Mouse (Mus musculus): Measurements from ENCODE around the gene Olfr1259.
"Not testable (repeated sequence)": the region's sequence is repeated elsewhere in the genome, so short reads cannot be mapped to it uniquely, and the experiment has no call there.

The Olfr1259 gene

DNA sequence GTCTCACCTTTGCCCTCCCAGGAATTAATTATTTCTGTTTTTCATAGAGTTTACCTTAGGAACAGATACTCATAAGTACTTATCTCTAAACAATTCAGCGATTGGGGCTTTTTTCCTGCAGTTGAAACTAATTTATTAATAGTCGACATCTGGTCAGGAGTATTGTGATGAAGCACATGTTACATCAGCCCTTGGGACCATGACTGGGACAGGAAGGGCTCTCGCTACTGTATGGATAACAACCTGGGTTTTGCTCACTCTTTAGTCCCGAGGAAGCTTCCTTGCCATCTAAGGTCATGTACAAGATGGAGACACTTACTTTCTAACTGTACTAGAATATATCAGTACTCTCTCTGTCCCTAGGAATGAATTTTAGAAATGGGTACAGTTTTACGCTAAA is at the start of gene Olfr1259:
Gene Olfr1259 (minus strand): TSS at position 101 of the 400 bp plus-strand sequence.
- no peak for DNase-seq (ENCODE audit: low spot score in 2 of 2)

DNA sequence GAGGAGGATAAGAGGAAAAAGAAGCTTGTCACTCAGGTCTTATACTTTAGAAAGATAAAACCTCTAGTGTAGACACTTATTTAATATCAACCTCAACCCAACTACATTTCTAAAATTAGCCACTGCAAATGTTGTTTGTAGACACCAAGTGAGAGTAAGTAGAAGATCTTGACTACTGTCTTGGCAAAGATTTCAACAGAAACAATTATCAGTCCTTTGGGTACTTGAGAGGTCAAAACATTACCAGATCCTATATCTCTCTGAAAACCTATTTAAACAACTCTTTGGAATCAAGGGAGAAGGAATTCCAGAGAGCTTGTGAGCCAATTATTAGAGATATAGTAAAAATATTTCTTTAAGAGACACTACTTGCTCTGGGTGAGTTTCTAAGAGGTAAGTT is 42.5 kb upstream of the Olfr1259 start, which contains the start of gene Olfr1261:
Gene Olfr1261 (plus strand): TSS at position 301 of the 400 bp plus-strand sequence.
- no peak for DNase-seq (ENCODE audit: low spot score in 2 of 2)

DNA sequence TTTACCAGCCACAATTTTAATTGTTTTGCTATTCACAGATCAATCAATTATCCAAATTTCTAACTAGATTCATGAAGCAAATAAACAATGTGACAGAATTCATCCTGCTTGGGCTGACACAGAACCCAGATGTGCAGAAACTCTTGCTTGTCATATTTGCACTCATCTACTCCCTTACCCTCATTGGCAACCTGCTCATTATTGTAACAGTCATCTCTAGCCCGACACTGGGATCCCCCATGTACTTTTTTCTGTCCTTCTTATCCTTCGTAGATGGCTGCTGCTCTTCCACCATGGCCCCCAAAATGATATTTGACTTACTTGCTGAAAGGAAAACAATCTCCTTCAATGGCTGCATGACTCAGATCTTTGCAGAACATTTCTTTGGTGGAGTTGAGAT is 29.2 kb upstream of the Olfr1259 start:
- DNase-seq (ENCODE audit: low spot score in 2 of 2), result no peak

DNA sequence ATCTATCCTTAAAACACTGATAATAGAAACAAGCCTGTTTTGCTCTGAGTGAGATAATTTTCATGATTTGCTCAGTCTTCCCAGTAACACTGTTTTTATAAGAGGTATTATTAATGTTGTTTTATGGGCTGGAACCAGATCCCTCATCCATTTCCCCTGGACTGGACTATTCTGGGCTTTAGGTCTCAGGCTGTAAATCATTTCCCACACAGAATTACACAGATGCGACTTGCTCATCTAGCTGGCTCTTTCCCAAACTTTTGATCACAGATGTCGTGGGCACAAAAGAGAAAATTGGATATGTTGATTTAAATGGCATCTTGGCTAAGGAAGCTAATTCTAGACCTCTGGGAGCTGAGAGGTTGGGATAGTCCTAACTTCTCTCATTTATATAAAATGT is 25.7 kb upstream of the Olfr1259 start, which contains the start of gene Olfr1260:
Gene Olfr1260 (plus strand): TSS at position 157 of the 400 bp plus-strand sequence.
- DNase-seq (ENCODE audit: low spot score in 2 of 2), result no peak

- DNase-seq (ENCODE audit: low spot score in 2 of 2), result no peak
Measured at GRCm38 (mm10) chr2:89927009-89927408, 21.5 kb downstream of the Olfr1259 start, which contains the start of gene Olfr1258. Gene Olfr1258 (plus strand): TSS chr2:89927309.

DNA sequence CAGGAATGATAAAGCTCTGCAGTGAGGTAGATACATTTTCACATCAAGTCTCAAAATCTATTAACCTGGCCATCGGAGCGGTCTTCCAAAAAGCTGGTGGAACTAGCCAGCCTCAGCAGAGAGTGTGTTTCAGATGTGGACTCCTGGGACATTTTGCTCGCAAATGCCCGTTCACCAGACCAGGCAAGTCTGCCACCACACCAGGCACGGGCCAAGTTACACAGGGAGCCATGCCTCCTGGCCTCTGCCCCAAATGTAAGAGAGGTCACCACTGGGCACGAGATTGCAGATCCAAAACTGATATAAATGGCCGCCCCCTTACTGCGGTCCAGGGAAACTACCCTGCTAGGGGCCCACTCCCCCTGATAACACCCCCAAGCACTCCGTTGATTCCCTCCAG is 35.8 kb downstream of the Olfr1259 start:
- not testable (repeated sequence) for DNase-seq (ENCODE audit: low spot score in 2 of 2)

Measured in frontal cortex, postnatal 14 days (tissue).